Mouse (Mus musculus): ENCODE data around the gene Pgm2l1.

DNA sequence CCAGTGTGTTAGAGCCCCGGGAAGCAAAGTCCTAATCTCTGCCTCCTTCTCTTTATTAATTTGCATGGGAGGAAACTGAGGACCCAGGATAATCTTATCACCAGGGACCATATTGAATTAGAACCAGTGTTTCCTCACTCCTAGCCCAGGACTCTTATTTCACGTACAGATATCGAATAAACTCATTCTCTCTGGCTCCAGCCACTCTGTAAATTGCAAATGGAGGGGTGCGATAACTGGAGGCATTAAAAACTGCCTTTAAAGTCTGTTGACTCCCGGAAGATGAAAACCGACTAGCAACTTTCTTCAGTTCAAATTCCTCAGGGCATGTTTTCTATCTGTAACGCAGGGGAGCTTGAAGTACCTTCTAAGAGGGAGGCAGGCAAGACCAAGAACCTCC lies 47.8 kb upstream of the Pgm2l1 start:
- no peak for TF ChIP-seq CTCF (IDR thresholded peaks at IDR 0.05; ENCODE audit: control insufficient read depth, insufficient read depth, low read length)
- no peak for TF ChIP-seq POLR2A (IDR thresholded peaks at IDR 0.05; ENCODE audit: borderline replicate concordance, control insufficient read depth, low read depth, low read length)
